Mouse (Mus musculus) cerebellum, adult 8-10 months (tissue): ENCODE measurements around the gene Vmn1r94.
"Not testable (repeated sequence)": the region's sequence is repeated elsewhere in the genome, so short reads cannot be mapped to it uniquely, and the experiment has no call there.

Source experiments
- DNase-seq: peaks from one replicate; pipeline ENCODE4 v3.0.0; 2022

The Vmn1r94 gene

DNA sequence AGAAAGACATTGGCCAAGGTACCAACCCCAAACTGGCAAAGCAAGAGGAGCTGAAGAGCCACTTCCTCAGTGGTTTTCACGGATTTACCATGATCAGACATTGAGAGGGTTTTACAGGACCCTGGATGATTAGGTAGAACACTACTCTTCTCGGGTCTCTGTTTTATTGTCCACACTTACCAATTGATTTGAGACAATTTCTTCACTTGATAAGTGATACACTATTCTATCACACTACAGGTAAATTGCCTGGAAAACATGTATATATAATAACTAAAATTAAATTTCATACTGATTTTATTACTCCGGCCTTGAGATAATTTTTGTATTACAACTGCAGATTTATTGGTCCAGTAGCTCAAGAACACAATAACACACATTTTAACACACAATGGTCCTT is at the start of gene Vmn1r94:
Gene Vmn1r94, minus strand, starts transcription at position 101 of the 400 bp plus-strand sequence.
- DNase-seq = not testable (repeated sequence)

GRCm38 (mm10) chr7:20205507-20205906 is 37.3 kb upstream of the Vmn1r94 start, which contains the start of gene Gm6164:
Gene Gm6164 (minus strand): TSS chr7:20205607.
- not testable (repeated sequence) for DNase-seq

DNA sequence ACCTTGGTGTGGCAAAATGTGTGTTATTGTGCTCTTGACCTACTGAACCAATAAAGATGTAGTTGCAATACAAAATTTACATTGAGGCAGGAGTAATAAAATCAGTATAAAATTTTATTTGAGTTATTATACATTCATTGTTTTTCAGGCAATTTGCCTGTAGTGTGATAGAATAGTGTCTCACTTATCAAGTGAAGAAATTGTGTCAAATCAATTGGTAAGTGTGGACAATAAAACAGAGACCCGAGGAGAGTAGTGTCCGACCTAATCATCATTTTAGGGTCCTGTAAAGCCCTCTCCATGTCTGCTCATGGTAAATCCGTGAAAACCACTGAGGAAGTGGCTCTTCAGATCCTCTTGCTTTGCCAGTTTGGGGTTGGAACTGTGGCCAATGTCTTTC is 25.2 kb upstream of the Vmn1r94 start, which contains the start of gene Vmn1r95:
Gene Vmn1r95, plus strand, starts transcription at position 301 of the 400 bp plus-strand sequence.
- DNase-seq = not testable (repeated sequence)

- DNase-seq = not testable (repeated sequence)
Observed at GRCm38 (mm10) chr7:20138988-20139387, 29.2 kb downstream of the Vmn1r94 start, which contains the start of gene Vmn1r93. Gene Vmn1r93 (minus strand): TSS chr7:20139088.

DNA sequence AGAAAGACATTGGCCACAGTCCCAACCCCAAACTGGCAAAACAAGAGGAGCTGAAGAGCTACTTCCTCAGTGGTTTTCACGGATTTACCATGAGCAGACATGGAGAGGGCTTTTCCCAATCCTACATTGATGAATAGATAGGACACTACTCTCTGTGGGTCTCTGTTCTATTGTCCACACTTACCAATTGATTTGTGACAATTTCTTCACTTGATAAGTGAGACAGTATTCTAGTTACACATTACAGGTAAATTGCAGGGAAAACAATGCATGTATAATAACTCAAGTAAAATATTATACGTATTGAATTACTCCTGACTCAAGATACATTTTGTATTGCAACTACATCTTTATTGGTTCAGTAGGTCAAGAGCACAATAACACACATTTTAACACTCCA is 45.7 kb downstream of the Vmn1r94 start, which contains the start of gene Gm16442:
Gene Gm16442, minus strand, starts transcription at position 101 of the 400 bp plus-strand sequence.
- DNase-seq = not testable (repeated sequence)
